Mouse (Mus musculus): ENCODE results near the gene Mcu.

Mcu gene

GRCm38 (mm10) chr10:59616522-59616921 lies at the start of gene Mcu:
TSS of gene Mcu (minus strand) at chr10:59616692.
- peak; percentile 87 for DNase-seq (ENCODE audit: extremely low spot score, low read depth, low spot score)

- DNase-seq (ENCODE audit: extremely low spot score, low read depth, low spot score): no peak
These were observed 49.2 kb upstream of the Mcu start for GRCm38 (mm10) chr10:59665503-59666291.

- no peak for DNase-seq (ENCODE audit: extremely low spot score, low read depth, low spot score)
These were observed 48.3 kb upstream of the Mcu start for GRCm38 (mm10) chr10:59664765-59665164.

- no peak for DNase-seq (ENCODE audit: extremely low spot score, low read depth, low spot score)
These were observed 40.3 kb upstream of the Mcu start for GRCm38 (mm10) chr10:59656799-59657198.

- no peak for DNase-seq (ENCODE audit: extremely low spot score, low read depth, low spot score)
These were observed 30.4 kb upstream of the Mcu start for GRCm38 (mm10) chr10:59646821-59647378.

GRCm38 (mm10) chr10:59645153-59645552 lies 28.7 kb upstream of the Mcu start:
- no peak for DNase-seq (ENCODE audit: extremely low spot score, low read depth, low spot score)

GRCm38 (mm10) chr10:59644710-59645109 lies 28.2 kb upstream of the Mcu start:
- DNase-seq (ENCODE audit: extremely low spot score, low read depth, low spot score): no peak

- DNase-seq (ENCODE audit: extremely low spot score, low read depth, low spot score): no peak
These were observed 27.2 kb upstream of the Mcu start for GRCm38 (mm10) chr10:59643645-59644044.

GRCm38 (mm10) chr10:59642659-59643377 lies 26.3 kb upstream of the Mcu start:
- DNase-seq (ENCODE audit: extremely low spot score, low read depth, low spot score): no peak

- no peak for DNase-seq (ENCODE audit: extremely low spot score, low read depth, low spot score)
These were observed 22.1 kb upstream of the Mcu start for GRCm38 (mm10) chr10:59638576-59638975.

GRCm38 (mm10) chr10:59637596-59638124 lies 21.2 kb upstream of the Mcu start:
- no peak for DNase-seq (ENCODE audit: extremely low spot score, low read depth, low spot score)

GRCm38 (mm10) chr10:59636751-59637533 lies 20.4 kb upstream of the Mcu start:
- no peak for DNase-seq (ENCODE audit: extremely low spot score, low read depth, low spot score)

- no peak for DNase-seq (ENCODE audit: extremely low spot score, low read depth, low spot score)
These were observed 19.6 kb upstream of the Mcu start for GRCm38 (mm10) chr10:59636048-59636447.

GRCm38 (mm10) chr10:59629506-59629782 lies 13.0 kb upstream of the Mcu start:
- no peak for DNase-seq (ENCODE audit: extremely low spot score, low read depth, low spot score)

- no peak for DNase-seq (ENCODE audit: extremely low spot score, low read depth, low spot score)
These were observed 12.4 kb upstream of the Mcu start for GRCm38 (mm10) chr10:59628641-59629505.

GRCm38 (mm10) chr10:59623496-59623895 lies 7.0 kb upstream of the Mcu start:
- no peak for DNase-seq (ENCODE audit: extremely low spot score, low read depth, low spot score)

- no peak for DNase-seq (ENCODE audit: extremely low spot score, low read depth, low spot score)
These were observed 4.9 kb upstream of the Mcu start for GRCm38 (mm10) chr10:59621355-59621754.

GRCm38 (mm10) chr10:59617776-59618175 lies 1.3 kb upstream of the Mcu start:
- no peak for DNase-seq (ENCODE audit: extremely low spot score, low read depth, low spot score)

- DNase-seq (ENCODE audit: extremely low spot score, low read depth, low spot score): no peak
These were observed 441 bp downstream of the Mcu start, which contains the start of gene Gm10322 for GRCm38 (mm10) chr10:59615981-59616520. TSS of gene Gm10322 (plus strand) at chr10:59616063.

GRCm38 (mm10) chr10:59615411-59615810 lies 1.1 kb downstream of the Mcu start:
- no peak for DNase-seq (ENCODE audit: extremely low spot score, low read depth, low spot score)
